Mouse (Mus musculus) spleen, adult 12 weeks (tissue): ENCODE measurements around the gene Aimp2.

Experiments
- DNase-seq: peaks from one replicate; pipeline ENCODE4 v3.0.0; 2022; ENCODE audit warnings: low spot score

The Aimp2 gene

DNA sequence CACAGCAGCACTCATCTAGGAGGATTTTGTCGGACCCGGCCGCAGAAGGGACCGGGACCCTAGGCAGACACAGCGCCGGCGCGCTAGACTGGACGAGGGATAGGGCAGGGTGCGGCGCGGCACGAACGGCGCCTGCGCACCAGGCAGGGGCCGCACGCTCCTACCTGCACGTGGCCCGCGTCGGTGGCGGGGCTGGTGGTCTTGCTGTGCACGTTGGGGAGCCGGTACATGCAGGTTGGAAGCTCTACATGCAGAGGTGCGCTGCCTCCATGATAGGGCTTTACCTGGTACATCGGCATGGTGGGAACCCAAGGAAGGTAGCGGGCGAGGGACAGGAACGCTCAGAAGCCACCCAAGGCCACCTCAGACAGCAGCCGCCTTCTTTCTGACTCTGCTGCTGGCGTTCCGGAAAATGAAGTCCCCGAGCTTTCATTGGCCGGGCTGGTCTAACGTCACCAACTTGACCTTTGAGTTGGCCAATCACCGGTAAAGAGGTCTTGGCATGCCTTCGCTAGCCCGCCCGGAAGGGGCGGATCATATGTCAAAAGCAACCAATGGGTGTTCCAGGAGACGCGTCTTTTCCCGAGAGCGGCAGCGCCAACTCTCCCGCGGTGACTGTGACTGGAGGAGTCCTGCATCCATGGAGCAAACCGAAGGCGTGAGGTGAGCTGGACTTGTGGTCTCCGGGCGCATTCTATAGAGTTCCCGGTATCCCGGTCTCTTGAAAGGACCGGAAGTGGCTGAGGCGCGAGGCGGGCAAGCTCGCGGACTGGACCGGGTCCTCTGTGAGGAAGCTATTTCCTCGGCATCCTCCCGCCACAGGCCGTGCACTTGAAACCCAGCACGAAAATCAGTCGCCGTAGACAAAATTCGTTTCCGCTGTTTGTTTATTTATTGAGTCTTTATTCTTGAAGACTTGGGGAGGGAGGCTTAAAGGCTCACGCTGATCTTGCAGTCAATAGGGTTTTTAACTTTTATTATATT, at the start of gene Aimp2, which contains the start of gene Pms2:
Aimp2 (minus strand) TSS at position 431 of the 984 bp plus-strand sequence.
Pms2 (plus strand) TSS at position 548 of the 984 bp plus-strand sequence.
- DNase-seq = peak; percentile 92

DNA sequence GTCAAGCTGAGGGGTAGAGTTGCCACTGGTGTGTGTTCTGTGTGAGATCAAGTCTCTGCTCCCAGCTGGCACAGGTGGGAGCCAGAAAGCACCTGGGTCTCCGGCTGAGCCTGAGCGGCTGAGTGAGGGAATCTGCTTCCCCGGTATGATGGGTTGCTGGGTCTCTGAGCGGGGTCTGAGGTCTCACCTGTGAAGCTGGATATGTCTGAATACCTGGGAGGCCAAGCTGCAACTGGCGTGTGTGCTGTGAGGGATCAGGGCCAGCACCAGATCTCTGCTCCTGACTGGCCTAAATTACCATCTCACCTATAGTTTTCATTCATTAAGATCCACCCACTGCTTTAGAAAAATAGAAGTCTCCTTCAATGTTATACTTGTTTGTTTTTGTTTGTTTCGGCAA, 47.5 kb upstream of the Aimp2 start:
- no peak for DNase-seq

DNA sequence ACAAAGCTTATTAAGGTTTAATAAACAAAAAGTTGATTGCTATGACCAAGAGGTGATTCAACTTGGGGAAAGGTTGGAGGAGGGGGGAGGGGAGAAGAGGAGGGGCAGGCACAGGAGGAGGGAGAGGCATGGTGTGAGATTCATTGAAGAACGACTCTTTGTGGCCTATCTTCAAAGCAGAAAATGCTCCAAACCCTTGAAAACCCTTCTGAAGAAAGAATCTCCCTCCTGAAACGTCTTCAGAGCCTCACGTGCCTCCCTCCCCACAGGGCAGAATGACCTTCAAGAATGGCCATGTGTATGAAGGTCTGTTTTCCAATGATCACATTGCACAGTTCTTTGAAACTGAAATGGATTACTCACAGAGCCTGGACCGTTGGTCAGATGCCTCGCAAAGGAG, 40.4 kb upstream of the Aimp2 start:
- DNase-seq = no peak

DNA sequence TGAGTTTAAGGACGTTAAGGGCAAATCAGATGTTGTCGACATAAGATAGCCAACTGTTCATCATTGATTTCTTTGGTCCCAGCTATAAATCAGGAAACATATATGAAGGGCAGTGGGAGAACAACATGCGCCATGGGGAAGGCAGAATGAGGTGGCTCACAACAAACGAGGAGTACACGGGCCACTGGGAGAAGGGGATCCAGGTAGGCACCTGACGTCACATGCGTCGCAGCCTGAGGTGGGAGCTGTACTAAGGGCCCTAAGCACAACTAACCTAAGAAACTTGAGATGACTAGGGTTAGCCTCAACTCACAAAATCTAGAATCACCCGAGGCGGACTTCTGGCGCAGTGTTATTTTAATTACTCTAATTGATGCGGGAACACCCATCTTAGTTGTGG, 38.7 kb upstream of the Aimp2 start:
- DNase-seq = no peak

DNA sequence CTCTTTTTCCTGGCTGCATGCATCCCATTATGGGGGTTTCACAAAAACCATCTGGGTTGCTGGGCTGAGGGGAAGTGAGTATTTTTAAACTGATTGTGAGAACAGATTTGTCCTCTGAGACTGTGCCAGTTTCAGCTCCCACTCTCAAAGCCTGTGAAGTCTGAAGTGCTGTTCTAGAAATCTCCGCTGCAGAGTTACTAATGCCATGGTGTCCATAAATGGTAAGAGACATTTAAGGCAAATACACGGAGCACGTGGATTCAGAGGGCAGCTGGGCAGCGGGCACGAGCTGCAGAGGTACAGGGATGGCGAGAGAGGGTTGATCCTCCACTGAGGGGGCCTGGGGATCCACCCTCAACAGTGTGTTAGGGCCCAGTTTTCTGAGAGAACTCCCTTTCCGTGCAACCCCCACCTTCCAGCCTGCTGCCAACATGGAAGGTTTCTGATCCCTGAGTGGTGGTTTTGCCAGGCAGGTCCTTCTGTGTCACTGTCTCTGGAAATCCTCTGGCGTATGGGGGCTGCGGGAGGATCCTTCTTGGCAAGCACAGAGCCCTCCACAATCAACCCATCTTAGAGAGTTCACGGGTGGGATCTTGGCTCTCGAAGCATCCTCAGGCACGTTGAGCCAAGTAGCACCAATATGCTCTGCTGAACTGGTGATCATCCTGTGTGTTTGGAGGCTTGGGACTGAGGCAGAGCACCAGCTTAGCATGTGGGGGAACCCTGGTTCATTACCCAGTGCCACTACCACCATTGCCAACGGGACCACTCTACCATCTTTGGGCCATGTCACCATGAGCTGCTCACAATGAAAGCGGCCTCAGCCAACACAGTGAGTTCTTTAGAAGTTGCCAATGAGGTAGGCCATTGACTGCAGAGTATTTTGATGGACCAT, 33.8 kb upstream of the Aimp2 start:
- DNase-seq = no peak

DNA sequence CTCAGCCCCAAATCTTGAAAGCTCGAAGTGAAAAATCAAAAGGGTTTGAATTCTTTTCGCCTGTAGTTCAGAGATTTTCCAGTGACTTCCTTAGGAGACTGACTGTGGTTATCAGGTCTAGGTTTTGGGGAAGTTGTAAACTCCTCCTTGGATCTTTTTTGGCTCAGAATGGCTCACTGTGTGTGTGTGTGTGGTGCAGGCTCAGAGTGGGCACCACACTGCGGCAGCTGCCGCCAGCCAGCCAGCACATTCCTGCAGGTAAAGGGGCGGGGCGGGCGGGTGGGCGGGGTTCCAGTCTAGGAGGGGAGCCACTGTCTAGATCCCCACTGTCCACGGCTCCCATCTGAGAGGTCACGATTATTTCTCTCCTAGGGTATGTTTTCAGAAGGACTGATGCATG, 31.9 kb upstream of the Aimp2 start:
- DNase-seq = no peak

DNA sequence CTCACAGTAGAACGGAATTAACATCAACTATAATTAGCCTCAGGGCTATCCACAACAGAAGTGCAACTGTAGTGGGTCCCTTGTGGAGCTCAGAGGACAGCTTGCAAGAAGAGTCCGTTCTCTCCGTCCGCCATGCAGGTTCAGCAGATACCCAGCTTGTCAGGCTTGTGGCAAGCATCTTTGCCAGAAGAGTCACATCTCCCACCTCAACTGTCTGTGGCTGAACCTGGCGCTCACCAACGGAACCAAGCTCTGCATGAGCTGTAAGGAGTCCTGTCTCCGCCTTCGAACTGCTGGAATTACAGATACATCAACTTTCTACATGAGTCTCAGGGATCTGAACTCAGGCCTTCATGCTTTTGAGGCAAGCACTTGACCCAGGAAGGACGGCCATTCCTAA, 26.5 kb upstream of the Aimp2 start:
- no peak for DNase-seq

DNA sequence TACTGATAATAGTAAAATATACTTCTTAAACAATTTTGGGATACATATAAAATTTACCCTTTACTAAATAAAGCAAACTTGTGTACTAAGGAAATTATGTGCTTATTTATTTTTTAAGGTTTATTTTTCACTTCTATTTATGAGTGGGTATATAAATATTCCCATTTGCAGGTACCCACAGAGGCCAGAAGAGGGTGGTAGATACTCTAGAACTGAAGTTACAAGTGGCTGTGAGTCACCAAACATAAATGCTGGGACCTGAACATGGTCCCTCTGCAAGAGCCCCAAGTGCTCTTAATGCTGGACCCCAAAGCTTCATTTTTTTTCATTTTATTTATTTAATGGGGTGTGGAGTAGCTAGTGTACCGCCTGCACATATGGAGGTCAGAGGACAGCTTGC, 24.2 kb upstream of the Aimp2 start:
- no peak for DNase-seq

DNA sequence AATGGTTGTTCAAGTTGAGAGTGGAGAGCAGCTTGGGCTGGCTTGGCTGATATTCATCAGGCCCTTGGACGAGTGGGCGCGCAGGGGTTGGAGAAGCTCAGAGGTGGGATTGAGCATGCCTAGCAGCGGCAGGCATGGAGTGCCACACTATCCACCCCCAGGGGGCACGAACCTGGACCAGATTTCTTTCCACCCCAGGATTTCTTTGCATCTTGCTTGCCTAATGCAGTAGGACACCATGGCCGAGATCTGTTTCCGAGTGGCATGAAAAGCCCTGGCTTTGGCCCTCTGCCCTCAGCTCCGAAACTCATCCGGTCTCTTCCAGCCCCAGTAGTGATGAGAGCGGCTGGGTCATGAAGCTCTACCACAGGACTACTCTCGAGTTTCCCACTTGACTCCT, 23.8 kb upstream of the Aimp2 start:
- DNase-seq = no peak

DNA sequence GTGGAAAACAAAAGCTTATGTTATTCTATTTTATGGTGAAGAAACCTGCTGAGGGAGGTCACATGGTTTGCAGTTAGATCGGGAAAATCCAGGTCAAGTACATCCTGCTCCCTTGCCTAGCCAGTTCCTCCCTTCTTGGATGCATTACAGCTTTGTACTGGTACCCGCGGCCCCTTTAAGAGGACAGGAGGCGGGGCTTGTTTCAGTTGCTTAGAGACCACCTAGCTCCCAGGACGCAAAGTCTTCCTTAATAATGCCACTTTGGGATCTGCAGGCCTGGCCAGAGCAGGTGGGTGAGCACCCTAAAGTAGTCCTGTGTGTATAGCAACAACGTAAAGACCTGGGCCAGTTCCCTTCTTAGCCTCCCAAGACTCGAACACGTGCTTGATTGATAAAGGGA, 23.2 kb upstream of the Aimp2 start, which contains the start of gene Rsph10b:
Rsph10b (plus strand) TSS at position 205 of the 400 bp plus-strand sequence.
- DNase-seq = no peak

DNA sequence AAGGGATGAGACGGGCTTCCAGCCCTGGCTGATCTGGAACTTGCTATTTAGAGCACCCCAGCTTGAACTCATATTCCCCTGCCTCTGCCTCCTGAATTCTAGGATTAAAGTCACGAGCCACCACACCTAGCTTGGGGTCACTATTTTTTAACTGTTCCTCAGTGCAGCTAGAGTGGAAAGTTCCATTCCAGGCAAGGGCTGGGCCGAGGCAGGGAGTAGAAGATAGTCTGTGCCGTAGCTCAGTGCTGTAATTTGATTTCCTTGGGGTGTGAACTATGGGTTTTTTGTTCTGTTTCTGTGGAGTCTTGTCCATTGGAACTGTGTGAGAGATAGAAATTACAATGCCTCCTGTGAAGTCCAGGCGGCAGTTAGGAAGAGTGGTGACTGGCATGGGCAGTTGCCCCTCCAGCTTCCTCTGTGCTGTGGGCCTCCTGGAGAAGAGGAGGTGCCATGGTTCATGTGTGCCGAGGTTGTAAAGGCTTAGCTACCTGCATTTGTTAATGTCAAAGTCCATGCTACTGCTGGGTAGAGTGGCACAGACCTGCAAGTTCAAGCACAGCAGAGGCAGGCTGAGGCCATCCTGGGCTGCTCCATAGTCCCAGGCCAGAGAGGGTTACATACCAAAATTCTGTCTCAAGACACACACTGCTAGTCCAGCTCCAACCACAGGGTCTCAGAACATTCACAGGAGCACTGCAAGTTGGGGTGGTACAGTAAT, 22.4 kb upstream of the Aimp2 start:
- DNase-seq = no peak

DNA sequence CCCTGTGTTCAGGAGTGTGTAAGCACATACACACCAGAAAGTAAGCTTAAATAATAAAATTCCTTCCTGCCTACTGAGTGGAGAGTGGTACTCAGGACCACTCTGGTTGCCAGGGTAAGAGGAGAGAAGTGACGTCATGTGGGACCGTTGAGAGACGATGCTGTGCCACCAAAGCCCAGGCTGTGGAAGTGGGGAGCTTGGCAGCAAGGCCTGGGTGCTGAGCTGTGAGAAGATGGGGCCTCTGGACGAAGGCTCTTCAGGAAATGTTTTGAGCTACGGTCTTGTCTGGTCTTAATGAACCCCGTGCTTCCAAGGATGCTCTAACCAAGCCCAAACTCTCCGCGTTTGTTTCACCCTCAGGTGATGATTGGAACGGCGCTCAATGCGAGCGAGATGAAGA, 21.0 kb upstream of the Aimp2 start:
- no peak for DNase-seq

DNA sequence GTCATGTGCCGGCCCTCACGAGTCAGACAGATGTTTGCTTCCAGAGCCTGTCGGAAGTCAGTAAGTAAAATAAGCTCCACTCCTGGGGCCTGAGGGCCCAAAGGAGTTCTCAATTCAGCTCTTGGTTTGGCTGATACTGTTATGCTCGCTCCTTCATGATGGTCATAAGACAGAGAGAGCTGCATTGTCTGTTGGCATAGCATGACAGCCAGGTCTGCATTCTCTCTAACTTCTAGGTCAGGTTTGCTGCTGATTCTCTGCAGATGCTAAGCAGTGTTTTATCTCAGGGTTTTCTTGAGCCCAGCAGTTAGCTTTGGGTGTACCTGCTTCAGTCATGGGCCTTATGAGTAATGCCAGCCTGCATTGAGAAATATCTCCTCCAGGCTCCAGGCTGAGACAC, 19.6 kb upstream of the Aimp2 start:
- DNase-seq = no peak

DNA sequence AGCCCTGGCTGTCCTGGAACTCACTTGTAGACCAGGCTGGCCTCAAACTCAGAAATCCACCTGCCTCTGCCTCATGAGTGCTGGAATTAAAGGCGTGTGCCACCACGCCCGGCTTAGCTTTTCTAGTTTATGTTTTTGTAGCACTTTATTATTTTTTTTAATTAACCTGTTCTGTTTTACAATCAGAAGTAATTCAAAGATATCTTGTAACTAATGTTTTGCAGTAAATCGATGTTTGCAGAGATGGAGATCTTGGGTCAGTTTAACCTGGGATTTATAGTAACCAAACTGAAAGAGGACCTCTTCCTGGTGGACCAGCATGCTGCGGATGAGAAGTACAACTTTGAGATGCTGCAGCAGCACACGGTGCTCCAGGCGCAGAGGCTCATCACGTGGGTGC, 18.2 kb upstream of the Aimp2 start, which contains the start of gene Gm42421:
Gm42421 (plus strand) TSS at position 301 of the 400 bp plus-strand sequence.
- DNase-seq = no peak

DNA sequence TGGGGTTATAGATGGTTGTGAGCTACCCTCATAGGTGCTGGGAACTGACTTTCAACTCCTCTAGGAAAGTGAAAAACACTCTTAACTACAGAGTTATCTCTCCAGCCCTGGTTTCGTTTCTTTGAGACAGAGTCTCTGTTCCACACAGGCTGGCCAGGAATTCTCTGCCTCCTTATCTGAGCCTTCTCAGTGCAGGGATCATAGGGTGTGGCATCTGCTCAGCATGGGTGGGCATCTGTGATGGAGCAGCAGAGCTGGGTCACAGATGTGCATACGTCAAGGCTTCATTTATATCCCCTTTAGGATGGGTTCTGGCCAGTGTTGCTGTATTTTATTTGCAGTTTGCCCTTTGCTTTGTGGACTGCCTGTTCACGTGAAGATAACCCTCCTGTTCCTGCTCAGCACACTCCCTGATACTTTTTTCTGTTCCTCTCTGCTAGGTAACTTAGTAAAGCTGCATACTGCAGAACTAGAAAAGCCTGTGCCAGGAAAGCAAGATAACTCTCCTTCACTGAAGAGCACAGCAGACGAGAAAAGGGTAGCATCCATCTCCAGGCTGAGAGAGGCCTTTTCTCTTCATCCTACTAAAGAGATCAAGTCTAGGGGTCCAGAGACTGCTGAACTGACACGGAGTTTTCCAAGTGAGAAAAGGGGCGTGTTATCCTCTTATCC, 15.3 kb upstream of the Aimp2 start:
- DNase-seq = peak; percentile 35

DNA sequence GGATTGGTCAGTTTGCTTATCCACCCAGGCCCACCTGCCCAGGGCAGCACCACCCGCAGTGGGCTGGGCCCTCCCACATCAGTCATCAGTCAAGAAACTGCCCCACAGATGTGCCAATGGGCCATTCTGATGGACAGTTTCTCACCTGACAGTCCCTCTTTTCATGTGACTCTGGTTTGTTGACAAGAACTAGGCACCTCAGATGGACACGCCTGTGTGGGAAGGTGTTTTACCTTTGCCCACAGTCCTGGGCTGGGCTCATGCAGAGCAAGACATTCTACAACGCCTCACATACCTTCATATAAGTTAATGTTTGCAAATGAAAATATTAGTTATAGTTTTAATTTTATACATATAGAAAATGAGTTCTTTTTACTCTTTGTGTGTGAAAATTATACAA, 8.5 kb upstream of the Aimp2 start:
- no peak for DNase-seq

DNA sequence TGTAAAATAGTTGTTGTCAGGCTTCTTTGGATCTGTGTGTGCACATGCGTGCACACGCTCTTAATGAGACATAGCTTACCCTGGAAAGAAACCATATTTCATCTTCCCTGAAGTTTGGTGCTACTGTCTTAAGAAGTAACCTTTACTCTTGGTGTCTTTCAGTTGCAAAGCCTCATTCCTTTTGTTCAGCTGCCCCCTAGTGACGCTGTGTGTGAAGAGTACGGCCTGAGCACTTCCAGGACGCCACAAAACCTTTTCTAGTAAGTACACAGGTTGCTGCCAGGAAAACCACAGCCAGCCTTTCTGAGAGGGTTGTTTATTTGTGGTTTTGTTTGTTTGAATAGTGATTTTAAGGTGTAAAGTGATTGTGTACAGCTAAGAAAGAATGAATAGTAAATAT, 7.8 kb upstream of the Aimp2 start:
- peak; percentile 40 for DNase-seq

DNA sequence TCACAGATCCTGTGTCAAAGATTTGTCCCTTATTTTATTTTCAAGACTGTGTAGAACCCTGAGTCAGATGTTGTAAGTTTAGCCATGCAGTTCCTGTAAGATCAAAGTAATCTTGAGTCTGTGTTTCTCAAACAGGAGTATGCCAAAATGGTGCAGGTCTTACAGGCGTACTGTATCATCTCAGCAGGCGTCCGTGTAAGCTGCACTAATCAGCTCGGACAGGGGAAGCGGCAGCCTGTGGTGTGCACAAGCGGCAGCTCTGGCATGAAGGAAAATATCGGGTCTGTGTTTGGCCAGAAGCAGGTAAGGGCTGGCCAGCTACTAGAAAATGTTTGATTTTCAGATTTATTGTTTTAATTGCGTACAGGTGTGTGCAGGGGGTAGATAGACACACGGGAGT, 6.6 kb upstream of the Aimp2 start:
- DNase-seq = no peak

DNA sequence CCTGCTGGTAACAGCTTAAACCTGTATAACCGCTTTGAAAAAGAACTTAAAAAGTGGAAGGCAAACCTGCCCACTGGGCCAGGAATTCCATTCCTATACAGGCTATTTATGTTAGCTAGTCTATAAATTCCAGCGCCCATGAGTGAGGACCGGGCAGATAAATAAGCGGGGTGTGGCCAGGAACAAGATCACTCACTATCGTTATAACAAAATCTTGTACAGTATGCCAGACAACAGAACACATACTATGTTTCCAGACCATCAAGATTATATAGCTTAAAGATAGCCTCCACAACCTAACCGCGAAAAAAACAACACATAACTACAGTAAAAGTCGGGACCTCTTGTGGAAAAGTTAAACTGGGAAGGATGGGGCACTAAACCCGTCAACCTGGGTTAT, 721 bp downstream of the Aimp2 start:
- no peak for DNase-seq

DNA sequence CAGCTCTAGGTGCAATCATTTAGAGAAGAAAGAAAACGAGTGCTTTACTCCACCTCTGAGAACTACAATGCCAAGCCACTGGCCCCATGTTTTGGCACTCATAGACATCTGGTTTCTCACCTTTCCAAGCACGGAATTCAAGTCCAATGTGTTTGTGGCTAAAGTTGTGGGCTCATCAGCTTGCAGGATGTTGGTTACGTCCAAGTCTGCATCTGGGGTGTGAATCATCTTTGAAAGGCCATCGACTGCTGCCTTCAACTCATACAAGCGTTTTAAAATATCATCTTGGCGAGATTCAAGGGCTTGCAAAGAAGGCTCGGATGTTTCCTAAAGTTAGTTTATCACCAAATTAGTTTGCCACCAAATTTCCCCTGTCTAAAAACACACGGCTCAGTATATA, 3.2 kb downstream of the Aimp2 start:
- DNase-seq = no peak

DNA sequence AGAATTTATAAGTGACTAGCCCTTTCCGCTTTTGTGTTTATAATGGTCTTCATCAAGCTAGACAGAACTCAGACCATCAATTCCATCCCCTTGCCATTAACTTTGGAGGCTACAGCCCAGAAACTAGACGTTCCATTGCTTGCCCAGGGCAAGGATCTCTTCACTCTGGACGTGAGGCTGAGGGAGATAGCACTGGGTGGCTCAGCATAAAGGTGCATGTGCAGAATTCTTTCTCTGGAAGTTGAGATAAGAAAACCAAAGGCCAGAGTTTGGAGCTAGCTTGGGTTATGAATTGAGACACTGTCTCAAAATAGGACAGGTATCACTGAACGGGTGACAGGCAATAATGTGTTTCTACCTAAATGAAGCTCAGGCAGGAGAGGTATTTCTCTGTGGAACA, 5.8 kb downstream of the Aimp2 start:
- DNase-seq = no peak
